Mouse (Mus musculus) liver, postnatal 0 days (tissue): Measurements from ENCODE around the gene Lamtor1.

Experiments
- CTCF ChIP-seq: sonication (generic); IDR thresholded peaks from 2 replicates; pipeline ENCODE4 v1.5.1; 2016; ENCODE audit warnings: antibody characterized with exemption, low read depth
- EP300 ChIP-seq: IDR thresholded peaks from 2 replicates; pipeline ENCODE4 v1.6.1; 2016; ENCODE audit warnings: antibody characterized with exemption, low read depth, mild to moderate bottlenecking

- peak; percentile 33; the same call in 1 of the 2 replicates for TF ChIP-seq CTCF
- no peak for TF ChIP-seq EP300
These were observed 2.9 kb upstream of the Lamtor1 start for GRCm38 (mm10) chr7:101902846-101903245.
